Mouse (Mus musculus) midbrain, postnatal 0 days (tissue): ENCODE measurements around the gene Hcrtr1. TPM values are rescaled to one million over a fixed set of nuclear protein-coding genes. Genes with fewer than 3 reads are reported as not detected.

ENCODE experiments used
- ATAC-seq: fragments of 200-750 bp; cut with Nextera tagmentation; 2 replicates; pipeline ENCODE4 v1.8.0; 2017; ENCODE audit warnings: moderate number of reproducible peaks, mild to moderate bottlenecking, moderate TSS enrichment, moderate library complexity; ENCODE audit not compliant: low FRiP score
- DNase-seq: peaks from one replicate; pipeline ENCODE4 v3.0.0-alpha.2; 2015; ENCODE audit warnings: low spot score
- H3K27ac ChIP-seq: fragments of 300-500 bp; sonication (generic); 2 replicates; pipeline ENCODE4 v1.5.1; 2014; ENCODE audit warnings: low read depth, mild to moderate bottlenecking, low read length, mixed read lengths
- H3K27me3 ChIP-seq: fragments of 300-500 bp; sonication (generic); 2 replicates; pipeline ENCODE4 v1.6.1; 2014; ENCODE audit warnings: low read length, control low read depth, mixed read lengths; ENCODE audit not compliant: insufficient read depth
- H3K36me3 ChIP-seq: fragments of 300-500 bp; sonication (generic); 2 replicates; pipeline ENCODE4 v1.6.1; 2014; ENCODE audit warnings: low read length, control low read depth, mixed read lengths; ENCODE audit not compliant: insufficient read depth
- H3K4me1 ChIP-seq: fragments of 300-500 bp; sonication (generic); 2 replicates; pipeline ENCODE4 v1.6.1; 2014; ENCODE audit warnings: mild to moderate bottlenecking, control low read depth, antibody characterized with exemption, low read length, mixed read lengths; ENCODE audit not compliant: insufficient read depth
- H3K4me2 ChIP-seq: fragments of 300-500 bp; sonication (generic); 2 replicates; pipeline ENCODE4 v1.6.1; 2014; ENCODE audit warnings: low read depth, mild to moderate bottlenecking, low read length, mixed read lengths; ENCODE audit not compliant: poor library complexity, severe bottlenecking
- H3K4me3 ChIP-seq: fragments of 300-500 bp; sonication (generic); 2 replicates; pipeline ENCODE4 v1.5.1; 2014; ENCODE audit warnings: low read depth, mild to moderate bottlenecking, low read length, moderate library complexity
- H3K9ac ChIP-seq: fragments of 300-500 bp; sonication (generic); replicated peaks from 2 replicates; pipeline ENCODE4 v1.6.1; 2014; ENCODE audit warnings: mild to moderate bottlenecking, low read length, moderate library complexity, mixed read lengths; ENCODE audit not compliant: poor library complexity, severe bottlenecking
- H3K9me3 ChIP-seq: fragments of 300-500 bp; sonication (generic); 2 replicates; pipeline ENCODE4 v1.6.1; 2016; ENCODE audit warnings: low read length, control low read depth
- CTCF ChIP-seq: IDR thresholded peaks from 2 replicates; pipeline ENCODE4 v1.5.1; 2016; ENCODE audit warnings: antibody characterized with exemption, mild to moderate bottlenecking
- WGBS: fragments of 180-500 bp; shearing (Covaris S2); extraction: QIAGEN DNeasy Blood & Tissue Kit; methylation state at CpG from one replicate; pipeline ENCODE4 v1.1.7; 2014; 5-methylcytosine and 5-hydroxymethylcytosine counted together
- polyA plus RNA-seq: library from polyadenylated mRNA; unstranded; fragments of >200 nt; fragmentation: Nextera tagmentation; extraction: Ambion mirVana; gene quantifications from 2 replicates; pipeline ENCODE4 v1.2.1, GENCODE M21; 2015
- total RNA-seq: library from RNA; depleted of rRNA; stranded (reverse); fragments of >200 nt; gene quantifications from 2 replicates; pipeline ENCODE4 v1.2.3, GENCODE M21; 2014

The Hcrtr1 gene
- total and polyA plus RNA-seq, 2 experiments from 2014 or later, result 13.9 to 20.4 TPM

DNA sequence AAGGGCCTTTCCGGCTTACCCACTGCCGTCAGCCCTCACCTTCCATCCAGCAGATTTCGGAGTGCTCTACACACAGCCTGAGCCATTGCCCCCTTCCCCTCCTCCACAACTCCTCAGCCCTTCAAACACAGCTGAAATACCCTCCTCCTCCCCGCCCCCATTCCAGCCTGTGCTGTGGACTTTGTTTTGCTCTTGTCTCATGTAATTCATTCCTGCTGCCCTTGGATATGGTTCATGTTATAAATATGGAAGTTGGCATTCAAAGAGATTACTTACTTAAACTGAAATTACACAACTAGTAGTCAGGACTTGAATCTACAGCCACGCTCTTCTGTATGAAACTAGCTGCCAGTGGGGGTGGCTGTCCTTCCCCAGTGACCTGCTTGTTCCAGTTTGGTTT is 16.1 kb downstream of the Hcrtr1 start:
- ATAC-seq (no peak), DNase-seq (no peak)
- Histone ChIP-seq H3K36me3 (peaks cover 51% of the 10 kb centered on the region), H3K4me1 (no peaks in the 10 kb centered on the region; the same call in 1 of the 2 replicates), H3K27me3 (no peaks in the 10 kb centered on the region), H3K9me3 (no peaks in the 10 kb centered on the region), H3K27ac (no peak overlapping the region), H3K4me2 (no peak overlapping the region), H3K4me3 (no peak overlapping the region), H3K9ac (no peak overlapping the region)
- 87% methylated on average over 5 of the region's 5 CpGs for WGBS
- no peak for TF ChIP-seq CTCF

- no peak overlapping the region for H3K4me2 ChIP-seq
- no peak overlapping the region for H3K9ac ChIP-seq
- H3K9me3 ChIP-seq, result no peaks in the 10 kb centered on the region
- peaks cover 40% of the 10 kb centered on the region for H3K36me3 ChIP-seq
- WGBS, result 76% methylated on average over 8 of the region's 8 CpGs
- DNase-seq (no peak), ATAC-seq (no peak)
- H3K27me3 ChIP-seq, result no peaks in the 10 kb centered on the region
- no peak overlapping the region for H3K27ac ChIP-seq
- TF ChIP-seq CTCF, result no peak
- no peak overlapping the region for H3K4me3 ChIP-seq
- no peaks in the 10 kb centered on the region; the same call in 1 of the 2 replicates for H3K4me1 ChIP-seq
These were observed 17.6 kb downstream of the Hcrtr1 start for GRCm38 (mm10) chr4:130121560-130121959.

DNA sequence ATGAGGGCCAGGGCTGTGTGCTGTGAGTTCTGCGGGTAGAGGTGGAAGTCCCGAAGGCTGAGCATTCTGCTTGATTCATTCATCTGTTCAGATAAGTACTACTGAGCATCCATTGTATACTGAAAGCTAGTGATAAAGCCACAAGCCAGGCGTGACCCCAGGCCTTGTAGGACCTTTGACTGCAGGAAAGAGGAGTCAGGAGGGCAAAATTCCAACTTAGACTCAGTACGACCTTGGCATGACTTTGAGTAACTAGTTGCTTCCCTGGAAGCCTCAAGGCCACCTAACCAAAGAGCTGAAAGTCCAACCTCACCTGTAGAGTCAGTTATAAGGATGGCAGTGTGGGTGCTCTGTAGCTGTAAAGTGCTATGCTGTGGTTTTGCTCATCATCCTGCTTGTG is 18.4 kb downstream of the Hcrtr1 start:
- ATAC-seq, result no peak
- Histone ChIP-seq H3K27me3 (no peaks in the 10 kb centered on the region), H3K9me3 (no peaks in the 10 kb centered on the region), H3K4me1 (no peaks in the 10 kb centered on the region; the same call in 1 of the 2 replicates), H3K9ac (no peak overlapping the region), H3K36me3 (peaks cover 32% of the 10 kb centered on the region), H3K4me2 (no peak overlapping the region), H3K4me3 (no peak overlapping the region), H3K27ac (no peak overlapping the region)
- DNase-seq, result no peak
- no peak for TF ChIP-seq CTCF
- WGBS, result 64% methylated on average over 4 of the region's 4 CpGs

- Histone ChIP-seq H3K4me2 (no peak overlapping the region), H3K4me1 (no peaks in the 10 kb centered on the region), H3K27me3 (no peaks in the 10 kb centered on the region), H3K27ac (no peak overlapping the region), H3K36me3 (peaks cover 4% of the 10 kb centered on the region; the same call in 1 of the 2 replicates), H3K4me3 (no peak overlapping the region), H3K9ac (no peak overlapping the region), H3K9me3 (no peaks in the 10 kb centered on the region)
- TF ChIP-seq CTCF, result no peak
- no peak for DNase-seq
- no peak for ATAC-seq
- 97% methylated on average over 1 of the region's 1 CpGs for whole genome bisulfite sequencing
These were observed 26.4 kb downstream of the Hcrtr1 start for GRCm38 (mm10) chr4:130112732-130113131.

DNA sequence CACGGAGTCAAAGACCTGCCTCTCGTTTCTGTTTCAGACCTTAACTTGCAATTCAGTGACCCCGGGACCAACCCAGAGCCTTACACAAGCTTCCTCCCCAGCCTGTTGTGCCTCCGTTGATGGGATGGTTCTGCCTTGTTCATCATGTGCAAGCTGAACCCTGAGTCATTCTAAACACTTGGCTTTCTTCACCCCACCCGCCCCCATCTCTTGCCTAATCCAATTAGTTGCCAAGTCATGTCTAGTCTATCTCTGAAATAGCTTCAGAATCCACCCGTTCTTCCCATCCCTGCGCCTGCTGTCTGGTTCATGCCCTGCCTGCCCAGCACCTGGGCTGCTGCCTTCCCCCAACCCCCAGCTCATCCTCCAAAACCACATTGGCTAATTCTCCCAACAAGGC is 26.9 kb downstream of the Hcrtr1 start:
- Histone ChIP-seq H3K9ac (no peak overlapping the region), H3K27ac (no peak overlapping the region), H3K4me3 (no peak overlapping the region), H3K36me3 (peaks cover 4% of the 10 kb centered on the region; the same call in 1 of the 2 replicates), H3K4me2 (no peak overlapping the region), H3K9me3 (no peaks in the 10 kb centered on the region), H3K4me1 (no peaks in the 10 kb centered on the region), H3K27me3 (no peaks in the 10 kb centered on the region)
- no peak for TF ChIP-seq CTCF
- WGBS, result 71% methylated on average over 7 of the region's 7 CpGs
- DNase-seq, result no peak
- no peak for ATAC-seq

DNA sequence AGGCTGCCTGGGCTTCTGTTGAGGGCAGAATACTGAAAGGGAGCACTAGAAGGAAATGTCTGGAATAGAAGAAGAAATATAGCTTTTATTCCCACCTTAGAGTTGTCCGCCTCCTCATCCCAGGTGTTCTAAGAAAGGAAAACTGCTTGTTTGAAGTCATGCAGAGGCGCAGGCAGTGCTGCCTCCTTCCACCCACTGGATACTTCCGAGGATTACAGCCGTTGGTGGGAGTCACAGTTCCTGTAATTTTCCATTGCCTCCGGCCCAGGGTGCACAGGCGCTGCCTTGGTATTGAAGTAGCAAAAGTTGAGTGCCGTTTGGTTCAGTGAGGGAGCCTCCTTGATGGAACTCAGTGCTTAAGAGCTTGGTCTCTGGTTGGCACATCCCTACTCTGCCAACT is 29.1 kb downstream of the Hcrtr1 start:
- no peak overlapping the region for H3K4me2 ChIP-seq
- no peaks in the 10 kb centered on the region for H3K4me1 ChIP-seq
- TF ChIP-seq CTCF, result no peak
- no peak overlapping the region for H3K4me3 ChIP-seq
- DNase-seq (no peak), ATAC-seq (no peak)
- H3K27ac ChIP-seq, result no peak overlapping the region
- H3K36me3 ChIP-seq, result no peaks in the 10 kb centered on the region
- 87% methylated on average over 7 of the region's 7 CpGs for WGBS
- no peaks in the 10 kb centered on the region for H3K9me3 ChIP-seq
- no peaks in the 10 kb centered on the region for H3K27me3 ChIP-seq
- H3K9ac ChIP-seq, result no peak overlapping the region
